Mouse (Mus musculus) embryonic facial prominence, embryonic 11.5 days (tissue): ENCODE data around the gene Kdsr. TPM values are rescaled to one million over a fixed set of nuclear protein-coding genes. Genes with fewer than 3 reads are reported as not detected.
"Not testable (repeated sequence)": the region's sequence is repeated elsewhere in the genome, so short reads cannot be mapped to it uniquely, and the experiment has no call there.

Source experiments
- ATAC-seq: fragments of 200-750 bp; cut with Nextera tagmentation; replicated peaks from 2 replicates; pipeline ENCODE4 v1.8.0; 2017; ENCODE audit warnings: low read depth; ENCODE audit not compliant: insufficient number of reproducible peaks, low FRiP score, low TSS enrichment
- DNase-seq: peaks from one replicate; pipeline ENCODE4 v3.0.0-alpha.2; 2015; ENCODE audit warnings: low spot score
- H3K27ac ChIP-seq: fragments of 300-500 bp; sonication (generic); replicated peaks from 2 replicates; pipeline ENCODE4 v1.5.1; 2014; ENCODE audit warnings: mild to moderate bottlenecking, low read depth, low read length, control low read depth
- H3K27me3 ChIP-seq: fragments of 300-500 bp; sonication (generic); 2 replicates; pipeline ENCODE4 v1.6.1; 2014; ENCODE audit warnings: mild to moderate bottlenecking, low read length, moderate library complexity, mixed read lengths; ENCODE audit not compliant: control insufficient read depth, insufficient read depth
- H3K36me3 ChIP-seq: fragments of 300-500 bp; sonication (generic); replicated peaks from 2 replicates; pipeline ENCODE4 v1.6.1; 2014; ENCODE audit warnings: low read depth, mild to moderate bottlenecking, low read length, moderate library complexity, mixed read lengths; ENCODE audit not compliant: control insufficient read depth, insufficient read depth
- H3K4me1 ChIP-seq: fragments of 300-500 bp; sonication (generic); 2 replicates; pipeline ENCODE4 v1.6.1; 2014; ENCODE audit warnings: low read length, mixed read lengths; ENCODE audit not compliant: control insufficient read depth, insufficient read depth
- H3K4me2 ChIP-seq: fragments of 300-500 bp; sonication (generic); 2 replicates; pipeline ENCODE4 v1.6.1; 2014; ENCODE audit warnings: low read depth, mild to moderate bottlenecking, control low read depth, low read length, moderate library complexity
- H3K4me3 ChIP-seq: fragments of 300-500 bp; sonication (generic); 2 replicates; pipeline ENCODE4 v1.5.1; 2014; ENCODE audit warnings: low read depth, low read length, control low read depth
- H3K9ac ChIP-seq: fragments of 300-500 bp; sonication (generic); replicated peaks from 2 replicates; pipeline ENCODE4 v1.6.1; 2014; ENCODE audit warnings: mild to moderate bottlenecking, control low read depth, low read length
- H3K9me3 ChIP-seq: fragments of 300-500 bp; sonication (generic); replicated peaks from 2 replicates; pipeline ENCODE4 v1.6.1; 2016; ENCODE audit warnings: mild to moderate bottlenecking, low read length, inconsistent platforms, mixed read lengths; ENCODE audit not compliant: control insufficient read depth
- WGBS: fragments of 180-500 bp; shearing (Covaris S2); extraction: QIAGEN DNeasy Blood & Tissue Kit; methylation state at CpG from one replicate; pipeline ENCODE4 v1.1.7; 2014; 5-methylcytosine and 5-hydroxymethylcytosine counted together
- polyA plus RNA-seq: library from polyadenylated mRNA; unstranded; fragments of >200 nt; fragmentation: Nextera tagmentation; extraction: Ambion mirVana; gene quantifications from 2 replicates; pipeline ENCODE4 v1.2.1, GENCODE M21; 2014

The Kdsr gene
- polyA plus RNA-seq, 1 experiment from 2014 or later, result 12.1 TPM

DNA sequence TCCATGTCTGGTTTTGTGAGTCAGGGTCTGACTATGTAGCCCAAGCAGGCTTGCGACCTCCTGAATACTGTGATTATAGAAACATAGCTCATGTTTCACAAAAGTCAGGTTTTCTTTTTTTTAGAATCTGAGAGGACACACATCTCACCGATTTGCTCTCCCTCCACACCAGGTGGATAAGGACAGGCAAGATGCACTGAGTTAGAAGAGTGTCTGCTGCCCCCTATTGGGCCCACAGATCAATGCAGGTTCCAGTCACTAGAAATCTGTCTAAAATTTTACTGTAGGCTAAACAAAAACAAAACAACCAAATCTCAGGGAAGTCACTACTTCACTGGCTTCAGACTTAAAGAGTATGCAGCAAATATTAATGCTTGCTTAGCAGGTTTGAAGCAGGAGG is 23.9 kb downstream of the Kdsr start:
- Histone ChIP-seq H3K27ac (no peak overlapping the region), H3K9me3 (no peaks in the 10 kb centered on the region), H3K9ac (no peak overlapping the region), H3K4me3 (no peak overlapping the region), H3K27me3 (no peaks in the 10 kb centered on the region), H3K4me2 (no peak overlapping the region), H3K36me3 (no peaks in the 10 kb centered on the region; the same call in 1 of the 2 replicates), H3K4me1 (no peaks in the 10 kb centered on the region)
- WGBS, result 60% methylated on average over 2 of the region's 2 CpGs
- ATAC-seq (no peak), DNase-seq (peak; percentile 63)

DNA sequence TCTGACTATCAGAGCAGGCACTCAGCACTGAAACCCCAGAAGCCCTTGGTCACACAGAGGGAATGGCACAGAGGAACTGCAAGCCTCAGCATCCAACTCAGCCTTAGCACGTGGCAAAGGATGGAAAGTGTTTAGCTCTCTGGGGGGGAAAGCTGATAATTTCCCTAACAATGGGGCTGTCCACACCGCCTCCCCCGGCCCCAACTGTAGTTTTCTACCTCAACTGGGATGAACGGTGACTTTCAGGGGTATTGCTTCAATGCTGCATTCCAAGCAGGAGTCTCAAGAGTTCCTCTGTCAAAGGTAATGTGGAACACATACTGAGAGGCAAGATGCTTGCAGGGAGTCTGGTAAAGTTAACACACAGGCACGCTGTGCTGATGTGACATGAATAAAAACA is 37.5 kb downstream of the Kdsr start:
- H3K9me3 ChIP-seq, result no peaks in the 10 kb centered on the region
- no peak overlapping the region for H3K4me2 ChIP-seq
- DNase-seq, result no peak
- no peak overlapping the region for H3K27ac ChIP-seq
- H3K27me3 ChIP-seq, result no peaks in the 10 kb centered on the region
- no peak for ATAC-seq
- H3K4me3 ChIP-seq, result no peak overlapping the region
- no peak overlapping the region for H3K9ac ChIP-seq
- H3K36me3 ChIP-seq, result no peaks in the 10 kb centered on the region; the same call in 1 of the 2 replicates
- 36% methylated on average over 5 of the region's 5 CpGs for WGBS
- no peaks in the 10 kb centered on the region for H3K4me1 ChIP-seq

DNA sequence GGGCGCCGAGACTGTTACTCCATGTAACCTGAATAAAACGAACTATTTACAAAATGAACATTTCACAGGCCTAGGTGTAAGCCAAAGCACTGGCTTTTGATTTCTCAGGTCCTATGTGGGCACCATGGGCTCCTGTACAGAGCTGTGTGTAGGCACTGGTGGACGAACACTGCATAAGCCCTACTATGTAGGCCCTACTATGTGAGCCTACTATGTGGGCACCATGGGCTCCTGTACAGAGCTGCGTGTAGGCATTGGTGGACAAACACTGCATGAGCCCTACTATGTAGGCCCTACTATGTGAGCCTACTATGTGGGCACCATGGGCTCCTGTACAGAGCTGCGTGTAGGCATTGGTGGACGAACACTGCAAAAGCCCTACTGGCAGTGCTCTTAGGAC is 41.8 kb downstream of the Kdsr start:
- H3K4me2 ChIP-seq, H3K36me3 ChIP-seq, H3K9ac ChIP-seq, H3K9me3 ChIP-seq, H3K4me3 ChIP-seq, H3K27me3 ChIP-seq, ATAC-seq, H3K27ac ChIP-seq, H3K4me1 ChIP-seq, DNase-seq: not testable (repeated sequence)
- 75% methylated on average over 7 of the region's 7 CpGs for WGBS

DNA sequence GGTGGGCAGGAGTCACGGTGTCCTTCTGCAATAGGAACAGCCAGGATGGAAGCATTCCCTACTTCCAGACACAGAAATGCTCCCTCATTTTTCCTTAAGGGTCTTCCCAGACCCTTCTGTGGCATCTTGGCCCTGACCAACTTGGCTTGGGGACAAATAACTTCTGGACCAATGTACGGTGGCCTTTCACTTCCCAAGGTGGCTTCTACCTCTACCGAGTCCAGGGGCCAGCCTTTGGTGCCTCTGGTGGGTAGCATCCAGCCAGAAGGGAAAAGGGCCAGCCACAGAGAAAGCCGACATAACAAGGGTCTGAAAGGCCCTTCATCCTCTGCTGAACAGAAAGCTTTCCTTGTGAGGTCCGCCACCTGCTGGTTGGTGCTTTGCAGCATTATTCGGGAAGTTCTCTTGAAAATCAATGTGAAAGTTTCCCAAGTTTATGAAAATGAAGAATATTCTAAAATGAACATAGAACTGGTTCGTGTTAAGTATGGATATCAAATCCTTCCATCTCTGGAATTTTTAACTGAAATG is 42.4 kb downstream of the Kdsr start:
- Histone ChIP-seq H3K4me3 (no peak overlapping the region), H3K4me1 (peaks cover 4% of the 10 kb centered on the region; the same call in 1 of the 2 replicates), H3K9me3 (no peaks in the 10 kb centered on the region), H3K4me2 (no peak overlapping the region), H3K36me3 (no peaks in the 10 kb centered on the region), H3K27ac (no peak overlapping the region), H3K27me3 (no peaks in the 10 kb centered on the region), H3K9ac (peak overlapping the region; percentile 4; the same call in 1 of the 2 replicates)
- DNase-seq (peak; percentile 86), ATAC-seq (no peak)
- 34% methylated on average over 7 of the region's 7 CpGs for WGBS

DNA sequence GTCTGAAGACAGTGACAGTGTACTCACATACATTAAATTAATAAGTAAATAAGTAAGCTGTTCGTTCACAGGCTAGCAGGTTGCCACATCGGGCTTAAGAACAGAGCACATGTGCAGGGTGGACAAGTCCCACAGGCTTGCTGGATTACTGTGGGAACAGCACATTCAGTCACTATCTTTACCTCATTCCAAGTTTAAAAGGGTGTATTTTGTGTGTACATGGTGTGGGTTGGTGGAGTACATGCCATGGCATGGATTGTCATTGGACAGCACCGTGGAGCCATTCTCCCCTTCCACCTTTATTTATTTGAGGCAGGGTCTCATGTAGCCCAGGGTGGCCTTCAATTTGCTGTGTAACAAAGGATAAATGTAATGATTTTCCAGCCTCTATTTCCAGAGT is 43.4 kb downstream of the Kdsr start:
- Histone ChIP-seq H3K27ac (no peak overlapping the region), H3K36me3 (no peaks in the 10 kb centered on the region), H3K4me2 (no peak overlapping the region), H3K4me3 (no peak overlapping the region), H3K9me3 (no peaks in the 10 kb centered on the region), H3K27me3 (no peaks in the 10 kb centered on the region), H3K4me1 (peaks cover 4% of the 10 kb centered on the region; the same call in 1 of the 2 replicates), H3K9ac (no peak overlapping the region)
- DNase-seq (no peak), ATAC-seq (no peak)
- WGBS, result 91% methylated on average over 3 of the region's 3 CpGs

DNA sequence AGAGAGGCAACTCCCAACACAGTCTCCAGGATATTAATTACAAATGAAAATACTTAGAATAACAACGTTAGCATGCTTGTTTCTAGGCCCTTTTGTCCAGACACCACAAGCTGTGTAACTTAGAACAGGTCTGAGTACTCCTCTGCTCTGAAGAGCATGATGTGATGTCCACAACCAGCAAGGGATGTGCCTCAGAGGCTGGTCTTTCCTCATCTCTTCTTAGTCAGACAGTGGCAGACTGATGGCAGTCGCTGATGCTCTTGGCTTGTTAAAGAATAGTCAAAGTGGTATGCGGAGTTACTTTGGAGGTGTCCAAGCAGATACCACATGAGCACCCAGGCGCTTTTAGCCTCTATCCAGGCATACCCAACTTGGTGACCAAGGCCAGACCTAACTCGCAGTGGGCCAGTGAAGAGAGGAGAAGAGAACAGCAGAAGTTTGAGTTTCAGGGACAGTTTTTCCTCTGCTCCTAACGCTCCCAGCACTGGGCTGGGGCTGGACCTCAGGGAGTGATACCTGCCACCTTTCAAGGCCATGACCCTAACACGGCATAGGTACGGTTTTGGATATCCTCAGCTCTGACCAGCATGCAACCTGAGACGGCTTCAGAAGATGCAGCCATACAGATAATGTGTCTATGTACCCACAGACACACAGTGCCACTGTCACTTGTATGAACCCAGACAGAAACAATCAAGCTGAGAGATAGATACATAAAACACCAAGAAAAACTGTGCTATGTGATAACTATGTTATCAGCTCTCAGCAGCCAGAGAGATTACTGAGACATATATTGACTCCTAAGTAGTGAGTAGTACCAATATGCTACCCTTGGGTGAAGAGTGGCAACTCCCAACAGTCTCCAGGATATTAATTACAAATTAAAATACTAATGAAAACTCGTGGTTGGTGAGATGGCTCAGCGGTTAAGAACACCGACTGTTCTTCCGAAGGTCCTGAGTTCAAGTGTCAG is 44.1 kb downstream of the Kdsr start:
- no peaks in the 10 kb centered on the region for H3K9me3 ChIP-seq
- no peak overlapping the region for H3K4me3 ChIP-seq
- peaks cover 4% of the 10 kb centered on the region; the same call in 1 of the 2 replicates for H3K4me1 ChIP-seq
- no peak overlapping the region for H3K9ac ChIP-seq
- no peaks in the 10 kb centered on the region for H3K36me3 ChIP-seq
- WGBS, result 82% methylated on average over 13 of the region's 13 CpGs
- H3K27ac ChIP-seq, result no peak overlapping the region
- ATAC-seq (no peak), DNase-seq (no peak)
- H3K4me2 ChIP-seq, result no peak overlapping the region
- H3K27me3 ChIP-seq, result no peaks in the 10 kb centered on the region

DNA sequence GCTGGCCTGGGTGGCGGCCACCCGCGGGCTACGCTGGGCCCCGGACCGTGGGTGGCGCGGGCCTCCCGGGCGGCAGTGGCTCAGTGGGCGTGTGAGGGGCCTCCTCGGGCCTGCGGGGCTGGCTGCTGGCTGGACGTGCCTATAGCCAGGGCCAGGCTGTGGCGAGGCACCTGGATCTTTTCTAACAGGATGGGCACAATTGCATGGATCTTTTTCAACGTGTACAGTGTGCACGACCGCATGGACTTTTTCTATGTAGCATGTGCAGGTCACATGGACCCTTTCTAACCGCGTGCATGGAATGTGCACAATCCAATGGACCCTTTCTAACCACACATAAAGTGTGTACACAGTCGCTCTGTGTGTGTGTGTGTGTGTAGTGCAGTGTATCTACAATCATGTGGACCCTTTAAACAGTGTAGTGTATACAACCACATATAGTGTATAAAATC is 45.0 kb downstream of the Kdsr start:
- peak; percentile 57 for DNase-seq
- Histone ChIP-seq H3K36me3 (no peaks in the 10 kb centered on the region), H3K4me1 (peaks cover 4% of the 10 kb centered on the region; the same call in 1 of the 2 replicates), H3K4me3 (peak overlapping the region; percentile 66), H3K4me2 (peak overlapping the region; percentile 89), H3K27me3 (no peaks in the 10 kb centered on the region), H3K27ac (peak overlapping the region; percentile 77), H3K9me3 (no peaks in the 10 kb centered on the region), H3K9ac (peak overlapping the region; percentile 90)
- ATAC-seq, result peak; percentile 75
- 5% methylated on average over 21 of the region's 21 CpGs for WGBS
